Mouse (Mus musculus) intestine, postnatal 0 days (tissue): Measurements from ENCODE around the gene Doc2g. TPM values are rescaled to one million over a fixed set of nuclear protein-coding genes. Genes with fewer than 3 reads are reported as not detected.
"Not testable (repeated sequence)": the region's sequence is repeated elsewhere in the genome, so short reads cannot be mapped to it uniquely, and the experiment has no call there.

ENCODE experiments used
- ATAC-seq: fragments of 200-750 bp; cut with Nextera tagmentation; 2 replicates; pipeline ENCODE4 v1.8.0; 2017; ENCODE audit warnings: mild to moderate bottlenecking, moderate TSS enrichment, moderate library complexity
- H3K27ac ChIP-seq: fragments of 300-500 bp; sonication (generic); 2 replicates; pipeline ENCODE4 v1.5.1; 2014; ENCODE audit warnings: mild to moderate bottlenecking, low read depth, low read length, moderate library complexity
- H3K27me3 ChIP-seq: fragments of 300-500 bp; sonication (generic); replicated peaks from 2 replicates; pipeline ENCODE4 v1.6.1; 2014; ENCODE audit warnings: low read length, mixed read lengths; ENCODE audit not compliant: control insufficient read depth, insufficient read depth
- H3K36me3 ChIP-seq: fragments of 300-500 bp; sonication (generic); 2 replicates; pipeline ENCODE4 v1.6.1; 2014; ENCODE audit warnings: mild to moderate bottlenecking, moderate library complexity; ENCODE audit not compliant: control insufficient read depth, insufficient read depth
- H3K4me1 ChIP-seq: fragments of 300-500 bp; sonication (generic); replicated peaks from 2 replicates; pipeline ENCODE4 v1.6.1; 2014; ENCODE audit warnings: antibody characterized with exemption, low read length, mixed read lengths; ENCODE audit not compliant: control insufficient read depth, insufficient read depth
- H3K4me2 ChIP-seq: fragments of 300-500 bp; sonication (generic); replicated peaks from 2 replicates; pipeline ENCODE4 v1.6.1; 2014; ENCODE audit warnings: low read depth, mild to moderate bottlenecking, moderate library complexity
- H3K4me3 ChIP-seq: fragments of 300-500 bp; sonication (generic); 2 replicates; pipeline ENCODE4 v1.5.1; 2014; ENCODE audit warnings: low read depth, low read length
- H3K9ac ChIP-seq: fragments of 300-500 bp; sonication (generic); 2 replicates; pipeline ENCODE4 v1.6.1; 2014; ENCODE audit warnings: mild to moderate bottlenecking, low read depth, low read length
- H3K9me3 ChIP-seq: fragments of 300-500 bp; sonication (generic); 2 replicates; pipeline ENCODE4 v1.6.1; 2016; ENCODE audit warnings: mixed run types; ENCODE audit not compliant: control insufficient read depth
- CTCF ChIP-seq: sonication (generic); IDR thresholded peaks from 2 replicates; pipeline ENCODE4 v1.5.1; 2016; ENCODE audit warnings: low read depth, mild to moderate bottlenecking, control low read depth, antibody characterized with exemption, moderate library complexity
- WGBS: fragments of 180-500 bp; shearing (Covaris S2); extraction: QIAGEN DNeasy Blood & Tissue Kit; methylation state at CpG from one replicate; pipeline ENCODE4 v1.1.7; 2014; 5-methylcytosine and 5-hydroxymethylcytosine counted together
- polyA plus RNA-seq: library from polyadenylated mRNA; unstranded; fragments of >200 nt; fragmentation: Nextera tagmentation; extraction: Ambion mirVana; gene quantifications from 2 replicates; pipeline ENCODE4 v1.2.1, GENCODE M21; 2015

Gene Doc2g
- polyA plus RNA-seq, 1 experiment from 2014 or later, result 0.64 TPM

DNA sequence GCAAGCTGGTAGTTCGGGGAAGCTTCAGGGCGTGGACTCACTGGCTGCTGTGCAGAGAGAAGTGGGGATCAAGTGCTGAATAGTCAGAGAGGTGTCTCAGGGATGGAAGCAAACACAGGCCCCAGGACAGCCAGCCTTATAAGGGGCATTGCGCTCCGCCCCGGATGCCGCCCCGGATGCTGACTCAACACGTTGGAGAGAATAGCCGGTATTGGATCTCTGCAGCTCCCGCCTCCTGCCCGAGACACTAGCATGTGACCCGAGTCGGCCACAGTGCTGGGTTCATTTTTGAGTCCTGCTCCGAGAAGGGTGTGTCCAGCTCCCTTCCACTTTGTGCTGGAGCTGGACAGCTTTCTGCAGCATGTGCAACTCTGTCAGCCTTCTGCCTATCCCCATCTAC lies 39.0 kb downstream of the Doc2g start:
- 39% methylated on average over 14 of the region's 14 CpGs for WGBS
- Histone ChIP-seq H3K4me1 (peaks cover 6% of the 10 kb centered on the region; the same call in 1 of the 2 replicates), H3K4me2 (peak overlapping the region; percentile 48), H3K36me3 (no peaks in the 10 kb centered on the region), H3K4me3 (peak overlapping the region; percentile 20; the same call in 1 of the 2 replicates), H3K9ac (no peak overlapping the region), H3K9me3 (no peaks in the 10 kb centered on the region), H3K27me3 (no peaks in the 10 kb centered on the region), H3K27ac (peak overlapping the region; percentile 52)
- no peak for TF ChIP-seq CTCF
- peak; percentile 23; the same call in 1 of the 2 replicates for ATAC-seq

GRCm38 (mm10) chr19:4044109-4044508 lies 41.0 kb downstream of the Doc2g start:
- WGBS, result 85% methylated on average over 5 of the region's 5 CpGs
- not testable (repeated sequence) for H3K4me2 ChIP-seq, H3K9ac ChIP-seq, H3K9me3 ChIP-seq, H3K4me3 ChIP-seq, ATAC-seq, H3K4me1 ChIP-seq, H3K36me3 ChIP-seq, H3K27ac ChIP-seq, H3K27me3 ChIP-seq

DNA sequence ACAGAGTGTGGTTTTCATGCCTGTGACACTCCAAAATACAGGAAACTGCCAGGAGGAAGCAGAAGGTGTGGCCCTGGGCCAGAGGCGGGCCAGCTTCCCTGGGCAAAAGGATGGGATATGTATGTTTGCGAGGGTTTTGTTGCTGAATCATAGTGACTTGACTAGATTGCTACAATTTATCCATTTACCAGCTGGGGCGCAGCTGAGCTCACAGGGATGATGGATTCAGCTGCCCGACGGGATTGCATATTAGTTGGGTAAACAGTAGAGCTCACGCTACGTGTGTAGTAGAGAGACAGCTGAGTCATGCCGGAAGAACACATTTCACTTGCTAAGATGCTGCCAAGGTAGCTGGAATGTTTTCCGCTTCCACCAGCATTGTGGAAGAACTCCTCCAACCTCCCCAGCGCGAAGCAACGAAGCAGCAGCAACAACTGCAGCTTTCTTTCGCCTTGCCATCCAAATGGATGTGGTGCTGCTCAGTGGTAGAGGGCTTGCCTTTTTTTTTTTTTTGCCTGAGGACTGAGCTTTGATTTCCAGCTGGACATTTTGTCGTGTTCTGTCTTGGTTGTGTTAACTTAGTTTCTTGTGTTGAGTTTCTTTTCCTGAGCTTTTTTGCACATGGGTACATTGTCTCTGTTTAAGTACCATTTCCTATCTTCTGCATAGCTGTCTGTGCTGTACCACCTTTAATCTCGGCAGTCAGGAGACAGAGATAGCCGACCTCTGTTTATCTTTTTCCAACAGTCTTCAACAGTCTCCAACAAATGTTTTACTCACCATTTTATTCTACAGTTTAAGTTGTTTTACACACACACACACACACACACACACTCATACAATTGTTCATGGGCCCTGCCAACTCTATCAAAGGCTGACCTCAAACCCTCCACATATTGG lies 43.1 kb downstream of the Doc2g start, which contains the start of gene Gstp2:
Gstp2 (minus strand) TSS at position 58 of the 900 bp plus-strand sequence.
- Histone ChIP-seq H3K36me3 (no peaks in the 10 kb centered on the region), H3K9me3 (no peaks in the 10 kb centered on the region), H3K9ac (no peak within 1 kb of the TSS), H3K27me3 (no peaks in the 10 kb centered on the region), H3K4me2 (peak within 1 kb of the TSS; percentile 51), H3K27ac (peak within 1 kb of the TSS; percentile 88), H3K4me3 (no peak within 1 kb of the TSS), H3K4me1 (peaks cover 6% of the 10 kb centered on the region; the same call in 1 of the 2 replicates)
- peak; percentile 84 for ATAC-seq
- TF ChIP-seq CTCF, result peak; percentile 85
- WGBS, result 19% methylated on average over 16 of the region's 16 CpGs

GRCm38 (mm10) chr19:4046866-4047254 lies 43.7 kb downstream of the Doc2g start:
- no peak overlapping the region for H3K9ac ChIP-seq
- no peaks in the 10 kb centered on the region for H3K36me3 ChIP-seq
- 36% methylated on average over 8 of the region's 8 CpGs for WGBS
- H3K4me2 ChIP-seq, result peak overlapping the region; percentile 51
- 0 out of 2 replicates have a peak overlapping the region, but pooled peaks have one; percentile 1 for H3K4me3 ChIP-seq
- peaks cover 6% of the 10 kb centered on the region; the same call in 1 of the 2 replicates for H3K4me1 ChIP-seq
- H3K27me3 ChIP-seq, result no peaks in the 10 kb centered on the region
- ATAC-seq, result peak; percentile 72
- no peaks in the 10 kb centered on the region for H3K9me3 ChIP-seq
- peak overlapping the region; percentile 88 for H3K27ac ChIP-seq
- no peak for TF ChIP-seq CTCF

DNA sequence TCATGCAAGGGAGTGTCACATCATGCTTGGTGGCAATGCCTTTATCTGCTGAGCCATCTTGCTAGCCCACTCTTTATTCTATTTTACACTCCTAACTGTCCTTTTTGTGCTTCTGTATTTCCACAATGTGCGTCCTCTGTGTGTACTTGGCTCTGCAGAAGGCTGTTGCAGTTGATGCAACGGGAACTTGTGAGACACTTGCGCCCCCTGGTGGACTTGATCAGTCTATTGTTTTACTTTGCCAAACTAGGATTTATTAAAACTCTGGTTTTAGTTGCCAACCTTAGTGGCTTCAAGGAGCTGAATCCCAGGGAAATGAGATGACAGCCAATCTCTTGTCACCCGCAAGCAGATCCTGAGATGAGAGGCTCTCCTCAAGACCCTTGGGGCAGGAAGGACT lies 44.7 kb downstream of the Doc2g start:
- Histone ChIP-seq H3K9ac (no peak overlapping the region), H3K27ac (no peak overlapping the region)
- TF ChIP-seq CTCF, result peak; percentile 92

DNA sequence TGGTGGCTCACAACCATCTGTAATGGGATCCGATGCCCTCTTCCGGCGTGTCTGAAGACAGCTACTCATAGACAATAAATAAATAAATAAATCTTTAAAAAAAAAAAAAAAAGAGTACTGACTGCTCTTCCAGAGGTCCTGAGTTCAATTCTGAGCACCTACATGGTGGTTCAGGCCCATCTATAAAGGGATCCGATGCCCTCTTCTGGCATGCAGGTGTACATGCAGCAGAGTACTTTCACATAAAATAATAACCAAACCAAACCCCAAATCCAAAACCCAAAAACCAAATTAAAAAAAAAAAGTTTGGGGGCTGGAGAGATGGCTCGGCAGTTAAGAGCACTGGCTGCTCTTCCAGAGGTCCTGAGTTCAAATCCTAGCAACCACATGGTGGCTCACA lies 46.0 kb downstream of the Doc2g start:
- ATAC-seq, H3K36me3 ChIP-seq, H3K4me1 ChIP-seq, H3K9ac ChIP-seq, H3K4me3 ChIP-seq, H3K4me2 ChIP-seq, H3K9me3 ChIP-seq, H3K27me3 ChIP-seq, H3K27ac ChIP-seq: not testable (repeated sequence)
- peak; percentile 48 for TF ChIP-seq CTCF
- 88% methylated on average over 5 of the region's 5 CpGs for WGBS

More for the DNA sequence above, 44.7 kb downstream of the Doc2g start:
- Histone ChIP-seq H3K4me2 (0 out of 2 replicates have a peak overlapping the region, but pooled peaks have one; percentile 51), H3K9me3 (no peaks in the 10 kb centered on the region), H3K27me3 (no peaks in the 10 kb centered on the region), H3K36me3 (no peaks in the 10 kb centered on the region), H3K4me3 (no peak overlapping the region), H3K4me1 (peaks cover 1% of the 10 kb centered on the region; the same call in 1 of the 2 replicates)
- ATAC-seq, result no peak
- WGBS, result 28% methylated on average over 4 of the region's 4 CpGs
